Mouse (Mus musculus) WW6 (cell line): ENCODE measurements around the gene Ncor2.

Experiments
- DNase-seq: peaks from one replicate; pipeline ENCODE4 v3.0.0-alpha.2; 2013; ENCODE audit warnings: low read depth, low spot score

The Ncor2 gene

GRCm38 (mm10) chr5:125066479-125067471, 112.2 kb downstream of the Ncor2 start:
- DNase-seq = no peak

- no peak for DNase-seq
Observed at GRCm38 (mm10) chr5:125063015-125063414, 116.0 kb downstream of the Ncor2 start.

- no peak for DNase-seq
Observed at GRCm38 (mm10) chr5:125058267-125058668, 120.8 kb downstream of the Ncor2 start.

GRCm38 (mm10) chr5:125057555-125058266, 121.3 kb downstream of the Ncor2 start:
- no peak for DNase-seq

GRCm38 (mm10) chr5:125056696-125057554, 122.1 kb downstream of the Ncor2 start:
- DNase-seq = no peak

- no peak for DNase-seq
Observed at GRCm38 (mm10) chr5:125056331-125056695, 122.7 kb downstream of the Ncor2 start.

- DNase-seq = no peak
Observed at GRCm38 (mm10) chr5:125055901-125056300, 123.1 kb downstream of the Ncor2 start.

- no peak for DNase-seq
Observed at GRCm38 (mm10) chr5:125053661-125054060, 125.4 kb downstream of the Ncor2 start.

GRCm38 (mm10) chr5:125052603-125053488, 126.2 kb downstream of the Ncor2 start:
- no peak for DNase-seq

- no peak for DNase-seq
Observed at GRCm38 (mm10) chr5:125052237-125052602, 126.8 kb downstream of the Ncor2 start.

- DNase-seq = no peak
Observed at GRCm38 (mm10) chr5:125049481-125049880, 129.5 kb downstream of the Ncor2 start.

- DNase-seq = no peak
Observed at GRCm38 (mm10) chr5:125046436-125046835, 132.6 kb downstream of the Ncor2 start.

GRCm38 (mm10) chr5:125045202-125045601, 133.8 kb downstream of the Ncor2 start:
- DNase-seq = no peak

GRCm38 (mm10) chr5:125043448-125043847, 135.6 kb downstream of the Ncor2 start:
- DNase-seq = no peak

GRCm38 (mm10) chr5:125041578-125041977, 137.4 kb downstream of the Ncor2 start:
- DNase-seq = no peak

- DNase-seq = no peak
Observed at GRCm38 (mm10) chr5:125040128-125040584, 138.9 kb downstream of the Ncor2 start.

GRCm38 (mm10) chr5:125039377-125040027, 139.5 kb downstream of the Ncor2 start:
- DNase-seq = no peak

GRCm38 (mm10) chr5:125036483-125036882, 142.5 kb downstream of the Ncor2 start:
- DNase-seq = no peak

- no peak for DNase-seq
Observed at GRCm38 (mm10) chr5:125028911-125029310, 150.1 kb downstream of the Ncor2 start.

- no peak for DNase-seq
Observed at GRCm38 (mm10) chr5:125028371-125028770, 150.6 kb downstream of the Ncor2 start.
